Mouse (Mus musculus): ENCODE data around the gene Lrmda. TPM values are rescaled to one million over a fixed set of nuclear protein-coding genes. Genes with fewer than 3 reads are reported as not detected.

Lrmda gene
- polyA plus RNA-seq, 1 experiment from 2014 or later: 0.25 TPM

- H3K4me2 ChIP-seq: peak overlapping the region; percentile 44
- no peaks in the 10 kb centered on the region for H3K27me3 ChIP-seq
- no peaks in the 10 kb centered on the region for H3K36me3 ChIP-seq
- H3K9me3 ChIP-seq (replicated peaks): no peaks in the 10 kb centered on the region
- ATAC-seq (ENCODE audit: low read depth): peak; percentile 82
- H3K27ac ChIP-seq: peak overlapping the region; percentile 76
- no peak for DNase-seq
- peak overlapping the region; percentile 8; the same call in 1 of the 2 replicates for H3K9ac ChIP-seq
- WGBS (ENCODE audit: insufficient replicate concordance): 57% methylated on average over 18 of the region's 18 CpGs
- peaks cover 38% of the 10 kb centered on the region for H3K4me1 ChIP-seq (replicated peaks)
- H3K4me3 ChIP-seq (replicated peaks): no peak overlapping the region
Measured at GRCm38 (mm10) chr14:22048068-22048899, 28.8 kb downstream of the Lrmda start.

GRCm38 (mm10) chr14:22048900-22049199 is 29.3 kb downstream of the Lrmda start:
- no peaks in the 10 kb centered on the region for H3K9me3 ChIP-seq (replicated peaks)
- H3K27ac ChIP-seq: peak overlapping the region; percentile 76
- H3K36me3 ChIP-seq: no peaks in the 10 kb centered on the region
- no peak overlapping the region for H3K4me3 ChIP-seq (replicated peaks)
- 48% methylated on average over 6 of the region's 6 CpGs for WGBS (ENCODE audit: insufficient replicate concordance)
- peak overlapping the region; percentile 44 for H3K4me2 ChIP-seq
- H3K9ac ChIP-seq: peak overlapping the region; percentile 8; the same call in 1 of the 2 replicates
- DNase-seq (no peak), ATAC-seq (ENCODE audit: low read depth) (peak; percentile 46)
- H3K4me1 ChIP-seq (replicated peaks): peaks cover 38% of the 10 kb centered on the region
- no peaks in the 10 kb centered on the region for H3K27me3 ChIP-seq

DNA sequence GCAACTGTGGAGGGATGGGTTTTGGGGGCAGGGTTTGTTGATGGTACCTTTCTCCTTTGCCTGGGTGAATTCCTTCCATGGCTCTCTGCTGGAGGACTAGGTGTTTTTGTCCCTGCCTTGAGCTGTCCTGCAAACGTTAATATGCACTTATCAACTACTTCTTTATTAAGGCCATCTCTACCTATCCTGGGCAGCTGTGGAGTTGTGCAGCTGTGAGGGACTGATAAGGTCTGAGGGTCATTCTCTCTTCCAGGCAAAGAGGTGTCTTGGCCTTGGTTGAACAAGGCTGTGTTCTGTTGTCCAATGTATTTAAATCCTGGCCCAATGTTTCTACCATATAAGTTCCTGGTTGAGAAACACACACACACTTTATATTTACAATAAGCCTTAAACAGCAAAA is 29.8 kb downstream of the Lrmda start:
- H3K4me1 ChIP-seq (replicated peaks): peaks cover 38% of the 10 kb centered on the region
- H3K27ac ChIP-seq: peak overlapping the region; percentile 76
- H3K9ac ChIP-seq: 0 out of 2 replicates have a peak overlapping the region, but pooled peaks have one; percentile 8
- WGBS (ENCODE audit: insufficient replicate concordance): 12% methylated on average over 1 of the region's 1 CpGs
- H3K27me3 ChIP-seq: no peaks in the 10 kb centered on the region
- peak overlapping the region; percentile 44 for H3K4me2 ChIP-seq
- no peak overlapping the region for H3K4me3 ChIP-seq (replicated peaks)
- no peaks in the 10 kb centered on the region for H3K9me3 ChIP-seq (replicated peaks)
- no peaks in the 10 kb centered on the region for H3K36me3 ChIP-seq
- DNase-seq (peak; percentile 52), ATAC-seq (ENCODE audit: low read depth) (peak; percentile 92)

- ATAC-seq (ENCODE audit: low read depth) (no peak), DNase-seq (no peak)
- WGBS (ENCODE audit: insufficient replicate concordance): 66% methylated on average over 14 of the region's 14 CpGs
Measured at GRCm38 (mm10) chr14:22051941-22052664, 32.6 kb downstream of the Lrmda start.

DNA sequence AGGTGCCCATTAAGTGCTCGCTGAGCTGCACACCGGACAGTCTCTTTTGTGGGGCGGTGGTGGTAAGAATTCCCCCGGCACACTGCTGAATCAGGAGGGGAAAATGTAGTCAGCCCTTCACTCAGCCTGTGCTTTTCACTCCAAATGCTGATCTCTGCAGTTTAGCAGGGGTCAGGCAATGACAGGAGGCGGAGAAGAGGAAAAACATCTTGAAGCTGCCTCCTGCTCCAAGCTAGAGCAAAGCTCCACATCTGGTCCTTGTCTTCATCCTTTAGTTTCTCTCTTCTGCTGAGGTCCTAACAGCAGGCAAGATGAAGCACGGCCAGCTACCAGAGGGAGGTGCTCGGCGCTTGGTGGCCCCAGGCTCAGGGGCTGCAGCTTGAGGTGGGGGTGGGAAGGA is 36.1 kb downstream of the Lrmda start:
- no peaks in the 10 kb centered on the region for H3K27me3 ChIP-seq
- DNase-seq (no peak), ATAC-seq (ENCODE audit: low read depth) (no peak)
- H3K36me3 ChIP-seq: no peaks in the 10 kb centered on the region
- 55% methylated on average over 8 of the region's 8 CpGs for WGBS (ENCODE audit: insufficient replicate concordance)
- peaks cover 31% of the 10 kb centered on the region for H3K4me1 ChIP-seq (replicated peaks)
- no peaks in the 10 kb centered on the region for H3K9me3 ChIP-seq (replicated peaks)
- no peak overlapping the region for H3K27ac ChIP-seq
- H3K4me2 ChIP-seq: 0 out of 2 replicates have a peak overlapping the region, but pooled peaks have one; percentile 11
- no peak overlapping the region for H3K9ac ChIP-seq
- H3K4me3 ChIP-seq (replicated peaks): no peak overlapping the region

More at GRCm38 (mm10) chr14:22051941-22052664, 32.6 kb downstream of the Lrmda start:
- Histone ChIP-seq H3K4me2 (no peak overlapping the region), H3K9me3 (replicated peaks) (no peaks in the 10 kb centered on the region), H3K27me3 (no peaks in the 10 kb centered on the region), H3K36me3 (no peaks in the 10 kb centered on the region), H3K4me1 (replicated peaks) (peaks cover 62% of the 10 kb centered on the region), H3K4me3 (replicated peaks) (no peak overlapping the region), H3K27ac (no peak overlapping the region), H3K9ac (no peak overlapping the region)

- DNase-seq: no peak
- Histone ChIP-seq H3K36me3 (no peaks in the 10 kb centered on the region), H3K27ac (peak overlapping the region; percentile 66), H3K9me3 (replicated peaks) (no peaks in the 10 kb centered on the region), H3K4me3 (replicated peaks) (no peak overlapping the region), H3K4me1 (replicated peaks) (peaks cover 36% of the 10 kb centered on the region), H3K27me3 (no peaks in the 10 kb centered on the region), H3K9ac (no peak overlapping the region), H3K4me2 (no peak overlapping the region)
- ATAC-seq (ENCODE audit: low read depth): peak; percentile 82
- WGBS (ENCODE audit: insufficient replicate concordance): 21% methylated on average over 4 of the region's 4 CpGs
Measured at GRCm38 (mm10) chr14:22056246-22056645, 36.7 kb downstream of the Lrmda start.

GRCm38 (mm10) chr14:22058729-22059128 is 39.2 kb downstream of the Lrmda start:
- DNase-seq (no peak), ATAC-seq (ENCODE audit: low read depth) (no peak)
- Histone ChIP-seq H3K4me2 (no peak overlapping the region), H3K9me3 (replicated peaks) (no peaks in the 10 kb centered on the region), H3K27ac (no peak overlapping the region), H3K36me3 (no peaks in the 10 kb centered on the region), H3K4me3 (replicated peaks) (no peak overlapping the region), H3K9ac (no peak overlapping the region), H3K4me1 (replicated peaks) (peaks cover 44% of the 10 kb centered on the region), H3K27me3 (no peaks in the 10 kb centered on the region)
- 75% methylated on average over 1 of the region's 1 CpGs for WGBS (ENCODE audit: insufficient replicate concordance)

- DNase-seq (no peak), ATAC-seq (ENCODE audit: low read depth) (no peak)
- Histone ChIP-seq H3K4me2 (no peak overlapping the region), H3K9me3 (replicated peaks) (no peaks in the 10 kb centered on the region), H3K4me3 (replicated peaks) (no peak overlapping the region), H3K27ac (no peak overlapping the region), H3K36me3 (no peaks in the 10 kb centered on the region), H3K4me1 (replicated peaks) (peaks cover 44% of the 10 kb centered on the region), H3K27me3 (no peaks in the 10 kb centered on the region), H3K9ac (no peak overlapping the region)
- 48% methylated on average over 6 of the region's 6 CpGs for WGBS (ENCODE audit: insufficient replicate concordance)
Measured at GRCm38 (mm10) chr14:22059348-22059861, 39.9 kb downstream of the Lrmda start.

GRCm38 (mm10) chr14:22060787-22061186 is 41.3 kb downstream of the Lrmda start:
- H3K27me3 ChIP-seq: no peaks in the 10 kb centered on the region
- ATAC-seq (ENCODE audit: low read depth): no peak

GRCm38 (mm10) chr14:22062117-22062855 is 42.8 kb downstream of the Lrmda start:
- Histone ChIP-seq H3K4me1 (replicated peaks) (peaks cover 19% of the 10 kb centered on the region), H3K9me3 (replicated peaks) (no peaks in the 10 kb centered on the region), H3K4me2 (no peak overlapping the region), H3K27ac (no peak overlapping the region), H3K9ac (no peak overlapping the region), H3K36me3 (no peaks in the 10 kb centered on the region), H3K27me3 (no peaks in the 10 kb centered on the region), H3K4me3 (replicated peaks) (no peak overlapping the region)
- DNase-seq (no peak), ATAC-seq (ENCODE audit: low read depth) (peak; percentile 75)
- 35% methylated on average over 9 of the region's 9 CpGs for WGBS (ENCODE audit: insufficient replicate concordance)

More at GRCm38 (mm10) chr14:22060787-22061186, 41.3 kb downstream of the Lrmda start:
- no peak overlapping the region for H3K27ac ChIP-seq
- H3K4me3 ChIP-seq (replicated peaks): no peak overlapping the region
- H3K9ac ChIP-seq: no peak overlapping the region
- no peaks in the 10 kb centered on the region for H3K9me3 ChIP-seq (replicated peaks)
- no peak overlapping the region for H3K4me2 ChIP-seq
- WGBS (ENCODE audit: insufficient replicate concordance): 74% methylated on average over 7 of the region's 7 CpGs
- DNase-seq: no peak
- no peaks in the 10 kb centered on the region for H3K36me3 ChIP-seq
- peaks cover 33% of the 10 kb centered on the region for H3K4me1 ChIP-seq (replicated peaks)

DNA sequence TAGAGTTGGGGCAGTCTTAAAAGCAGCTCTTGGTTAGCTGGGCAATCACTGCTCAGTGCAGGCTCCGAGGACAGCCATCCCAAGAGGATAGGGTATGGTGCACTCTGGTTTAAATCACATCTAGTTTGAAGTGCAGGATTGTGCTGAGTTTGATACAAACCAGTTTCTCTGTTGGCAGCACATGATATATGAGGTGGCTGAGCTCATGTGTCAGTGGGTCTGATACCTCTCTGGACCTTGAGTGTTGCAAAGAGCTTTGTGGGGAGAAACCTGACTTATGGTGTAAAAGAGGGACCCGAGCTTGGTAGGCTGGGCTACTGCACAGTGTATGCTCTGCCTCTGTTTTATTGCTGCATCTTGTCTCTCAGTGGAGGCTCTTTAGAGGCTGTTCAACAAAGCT is 49.7 kb downstream of the Lrmda start:
- DNase-seq (no peak), ATAC-seq (ENCODE audit: low read depth) (no peak)
- no peak overlapping the region for H3K27ac ChIP-seq
- no peak overlapping the region for H3K9ac ChIP-seq
- H3K4me3 ChIP-seq (replicated peaks): no peak overlapping the region
- H3K4me1 ChIP-seq (replicated peaks): no peaks in the 10 kb centered on the region
- H3K9me3 ChIP-seq (replicated peaks): no peaks in the 10 kb centered on the region
- 55% methylated on average over 2 of the region's 2 CpGs for WGBS (ENCODE audit: insufficient replicate concordance)
- no peaks in the 10 kb centered on the region for H3K27me3 ChIP-seq
- no peak overlapping the region for H3K4me2 ChIP-seq
- H3K36me3 ChIP-seq: no peaks in the 10 kb centered on the region
